Mouse (Mus musculus) lung, embryonic 16.5 days (tissue): Measurements from ENCODE around the gene Chchd3. TPM values are rescaled to one million over a fixed set of nuclear protein-coding genes. Genes with fewer than 3 reads are reported as not detected.

ENCODE experiments used
- ATAC-seq: fragments of 200-750 bp; cut with Nextera tagmentation; 2 replicates; pipeline ENCODE4 v1.8.0; 2017; ENCODE audit warnings: low read depth, mild to moderate bottlenecking, moderate library complexity
- H3K27ac ChIP-seq: fragments of 300-500 bp; sonication (generic); 2 replicates; pipeline ENCODE4 v1.5.1; 2014; ENCODE audit warnings: mild to moderate bottlenecking, control low read depth, low read length
- H3K27me3 ChIP-seq: fragments of 300-500 bp; sonication (generic); 2 replicates; pipeline ENCODE4 v1.6.1; 2014; ENCODE audit warnings: low read depth, low read length, mixed read lengths; ENCODE audit not compliant: control insufficient read depth, insufficient read depth
- H3K36me3 ChIP-seq: fragments of 300-500 bp; sonication (generic); 2 replicates; pipeline ENCODE4 v1.6.1; 2014; ENCODE audit warnings: low read length; ENCODE audit not compliant: control insufficient read depth, insufficient read depth
- H3K4me1 ChIP-seq: fragments of 300-500 bp; sonication (generic); replicated peaks from 2 replicates; pipeline ENCODE4 v1.6.1; 2014; ENCODE audit warnings: low read length, mixed read lengths; ENCODE audit not compliant: control insufficient read depth, insufficient read depth
- H3K4me2 ChIP-seq: fragments of 300-500 bp; sonication (generic); 2 replicates; pipeline ENCODE4 v1.6.1; 2014; ENCODE audit warnings: low read depth, low read length, control low read depth
- H3K4me3 ChIP-seq: fragments of 300-500 bp; sonication (generic); 2 replicates; pipeline ENCODE4 v1.5.1; 2014; ENCODE audit warnings: mild to moderate bottlenecking, low read length, control low read depth
- H3K9ac ChIP-seq: fragments of 300-500 bp; sonication (generic); 2 replicates; pipeline ENCODE4 v1.6.1; 2014; ENCODE audit warnings: low read length, control low read depth
- H3K9me3 ChIP-seq: fragments of 300-500 bp; sonication (generic); 2 replicates; pipeline ENCODE4 v1.6.1; 2016; ENCODE audit warnings: low read length; ENCODE audit not compliant: control insufficient read depth
- WGBS: fragments of 180-500 bp; shearing (Covaris S2); extraction: QIAGEN DNeasy Blood & Tissue Kit; methylation state at CpG from one replicate; pipeline ENCODE4 v1.1.7; 2014; 5-methylcytosine and 5-hydroxymethylcytosine counted together
- polyA plus RNA-seq: library from polyadenylated mRNA; unstranded; fragments of >200 nt; fragmentation: Nextera tagmentation; extraction: Ambion mirVana; gene quantifications from 2 replicates; pipeline ENCODE4 v1.2.1, GENCODE M21; 2015

The Chchd3 gene
- polyA plus RNA-seq, 1 experiment from 2014 or later = 95.9 TPM

GRCm38 (mm10) chr6:32983876-32984275, 76.2 kb downstream of the Chchd3 start:
- no peak overlapping the region for H3K27ac ChIP-seq
- H3K27me3 ChIP-seq = no peaks in the 10 kb centered on the region
- no peak overlapping the region for H3K4me2 ChIP-seq
- no peaks in the 10 kb centered on the region for H3K36me3 ChIP-seq
- WGBS = 47% methylated on average over 5 of the region's 5 CpGs
- no peak overlapping the region for H3K9ac ChIP-seq
- H3K4me3 ChIP-seq = no peak overlapping the region
- H3K9me3 ChIP-seq = no peaks in the 10 kb centered on the region
- H3K4me1 ChIP-seq = peaks cover 7% of the 10 kb centered on the region; the same call in 1 of the 2 replicates
- no peak for ATAC-seq

- Histone ChIP-seq H3K4me1 (peaks cover 7% of the 10 kb centered on the region; the same call in 1 of the 2 replicates), H3K27me3 (no peaks in the 10 kb centered on the region)
- WGBS = 64% methylated on average over 11 of the region's 11 CpGs
Measured at GRCm38 (mm10) chr6:32981253-32981652, 78.8 kb downstream of the Chchd3 start.

GRCm38 (mm10) chr6:32978811-32979210, 81.2 kb downstream of the Chchd3 start:
- WGBS = 85% methylated on average over 3 of the region's 3 CpGs
- H3K4me3 ChIP-seq = no peak overlapping the region
- H3K4me1 ChIP-seq = peaks cover 7% of the 10 kb centered on the region; the same call in 1 of the 2 replicates
- no peaks in the 10 kb centered on the region for H3K9me3 ChIP-seq
- H3K4me2 ChIP-seq = no peak overlapping the region
- H3K36me3 ChIP-seq = no peaks in the 10 kb centered on the region
- no peak overlapping the region for H3K27ac ChIP-seq
- H3K9ac ChIP-seq = no peak overlapping the region
- ATAC-seq = no peak
- no peaks in the 10 kb centered on the region for H3K27me3 ChIP-seq

More at GRCm38 (mm10) chr6:32981253-32981652, 78.8 kb downstream of the Chchd3 start:
- Histone ChIP-seq H3K4me2 (no peak overlapping the region), H3K9me3 (no peaks in the 10 kb centered on the region), H3K4me3 (no peak overlapping the region), H3K9ac (no peak overlapping the region), H3K27ac (no peak overlapping the region), H3K36me3 (no peaks in the 10 kb centered on the region)
- no peak for ATAC-seq

- ATAC-seq = no peak
- no peak overlapping the region for H3K27ac ChIP-seq
- H3K4me1 ChIP-seq = no peaks in the 10 kb centered on the region
- no peaks in the 10 kb centered on the region for H3K9me3 ChIP-seq
- H3K9ac ChIP-seq = no peak overlapping the region
- no peak overlapping the region for H3K4me2 ChIP-seq
- H3K4me3 ChIP-seq = no peak overlapping the region
- no peaks in the 10 kb centered on the region for H3K36me3 ChIP-seq
- no peaks in the 10 kb centered on the region for H3K27me3 ChIP-seq
Measured at GRCm38 (mm10) chr6:32971926-32972325, 88.1 kb downstream of the Chchd3 start.

- no peak overlapping the region for H3K9ac ChIP-seq
- no peaks in the 10 kb centered on the region for H3K27me3 ChIP-seq
- no peak for ATAC-seq
- H3K4me2 ChIP-seq = no peak overlapping the region
- WGBS = 70% methylated on average over 2 of the region's 2 CpGs
- no peak overlapping the region for H3K27ac ChIP-seq
- H3K4me3 ChIP-seq = no peak overlapping the region
- no peaks in the 10 kb centered on the region; the same call in 1 of the 2 replicates for H3K36me3 ChIP-seq
- H3K9me3 ChIP-seq = no peaks in the 10 kb centered on the region
- H3K4me1 ChIP-seq = no peaks in the 10 kb centered on the region
Measured at GRCm38 (mm10) chr6:32968971-32969370, 91.1 kb downstream of the Chchd3 start.

- H3K9me3 ChIP-seq = no peaks in the 10 kb centered on the region
- WGBS = 74% methylated on average over 3 of the region's 3 CpGs
- no peaks in the 10 kb centered on the region for H3K27me3 ChIP-seq
- H3K27ac ChIP-seq = no peak overlapping the region
- no peak overlapping the region for H3K9ac ChIP-seq
- ATAC-seq = no peak
- H3K4me3 ChIP-seq = no peak overlapping the region
- H3K36me3 ChIP-seq = no peaks in the 10 kb centered on the region; the same call in 1 of the 2 replicates
- H3K4me1 ChIP-seq = peaks cover 4% of the 10 kb centered on the region; the same call in 1 of the 2 replicates
- H3K4me2 ChIP-seq = no peak overlapping the region
Measured at GRCm38 (mm10) chr6:32962048-32962447, 98.0 kb downstream of the Chchd3 start.

GRCm38 (mm10) chr6:32961477-32961876, 98.6 kb downstream of the Chchd3 start:
- Histone ChIP-seq H3K4me1 (peaks cover 4% of the 10 kb centered on the region; the same call in 1 of the 2 replicates), H3K27ac (no peak overlapping the region), H3K9me3 (no peaks in the 10 kb centered on the region), H3K27me3 (no peaks in the 10 kb centered on the region), H3K9ac (no peak overlapping the region), H3K36me3 (no peaks in the 10 kb centered on the region; the same call in 1 of the 2 replicates), H3K4me3 (no peak overlapping the region), H3K4me2 (no peak overlapping the region)
- no peak for ATAC-seq
- WGBS = 77% methylated on average over 3 of the region's 3 CpGs

- ATAC-seq = no peak
Measured at GRCm38 (mm10) chr6:32959816-32960550, 100.1 kb downstream of the Chchd3 start.

GRCm38 (mm10) chr6:32955481-32955880, 104.6 kb downstream of the Chchd3 start:
- H3K27me3 ChIP-seq = no peaks in the 10 kb centered on the region
- H3K36me3 ChIP-seq = no peaks in the 10 kb centered on the region
- no peaks in the 10 kb centered on the region for H3K9me3 ChIP-seq
- peaks cover 15% of the 10 kb centered on the region for H3K4me1 ChIP-seq
- no peak overlapping the region for H3K4me3 ChIP-seq
- 85% methylated on average over 3 of the region's 3 CpGs for WGBS
- no peak overlapping the region for H3K4me2 ChIP-seq
- no peak overlapping the region for H3K27ac ChIP-seq
- no peak for ATAC-seq
- H3K9ac ChIP-seq = no peak overlapping the region

More at GRCm38 (mm10) chr6:32959816-32960550, 100.1 kb downstream of the Chchd3 start:
- Histone ChIP-seq H3K4me1 (peaks cover 4% of the 10 kb centered on the region; the same call in 1 of the 2 replicates), H3K9ac (no peak overlapping the region), H3K4me3 (no peak overlapping the region), H3K27ac (no peak overlapping the region), H3K27me3 (no peaks in the 10 kb centered on the region), H3K9me3 (no peaks in the 10 kb centered on the region), H3K4me2 (no peak overlapping the region), H3K36me3 (no peaks in the 10 kb centered on the region)
- 73% methylated on average over 5 of the region's 5 CpGs for WGBS
